Mouse (Mus musculus) 3T3-L1 (cell line): ENCODE data around the gene Tbxas1.

Source experiments
- DNase-seq: peaks from one replicate; pipeline ENCODE4 v3.0.0-alpha.2; 2015; ENCODE audit warnings: low read depth, low spot score

Gene Tbxas1

DNA sequence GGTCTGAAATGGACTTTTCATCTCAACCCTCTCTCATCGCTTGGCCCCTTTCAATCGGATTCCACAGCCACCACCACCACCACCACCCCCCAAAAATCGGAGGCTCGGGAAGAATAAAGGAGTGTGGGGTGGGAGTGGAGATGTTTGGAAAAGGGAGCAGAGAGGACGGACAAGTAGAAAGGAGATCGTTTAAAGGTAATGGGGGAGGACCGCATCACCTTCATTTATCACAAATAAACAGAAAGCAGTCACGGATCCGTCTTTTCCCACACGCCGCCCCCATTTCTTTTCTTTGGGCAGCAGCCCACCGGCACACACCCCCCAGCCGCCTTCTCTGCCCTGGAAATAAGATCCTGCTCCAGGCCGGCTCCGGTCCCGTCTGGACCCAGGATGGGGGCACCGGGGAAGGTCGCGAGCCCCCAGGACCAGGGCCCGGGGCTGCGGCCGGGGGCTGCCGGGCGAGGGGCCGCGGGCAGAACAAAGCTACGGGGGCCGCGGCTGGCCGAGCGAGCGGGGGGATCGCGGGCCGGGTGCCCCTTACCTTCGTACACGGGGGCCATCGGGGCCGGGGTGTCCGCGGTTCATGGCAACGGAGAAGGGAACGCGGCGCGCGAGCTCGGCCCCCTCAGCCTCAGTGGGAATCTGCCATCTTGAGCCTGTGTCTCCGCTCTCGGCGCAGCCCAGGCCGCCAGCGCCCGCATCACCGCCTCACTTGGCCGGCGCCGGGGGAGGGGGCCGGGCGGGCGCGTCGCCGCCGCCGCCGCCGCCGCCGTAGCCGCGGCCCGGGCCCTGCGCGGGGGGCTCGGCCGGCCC lies at the start of gene Tbxas1:
Tbxas1 (plus strand) TSS at position 147 of the 813 bp plus-strand sequence.
- DNase-seq = peak; percentile 41

DNA sequence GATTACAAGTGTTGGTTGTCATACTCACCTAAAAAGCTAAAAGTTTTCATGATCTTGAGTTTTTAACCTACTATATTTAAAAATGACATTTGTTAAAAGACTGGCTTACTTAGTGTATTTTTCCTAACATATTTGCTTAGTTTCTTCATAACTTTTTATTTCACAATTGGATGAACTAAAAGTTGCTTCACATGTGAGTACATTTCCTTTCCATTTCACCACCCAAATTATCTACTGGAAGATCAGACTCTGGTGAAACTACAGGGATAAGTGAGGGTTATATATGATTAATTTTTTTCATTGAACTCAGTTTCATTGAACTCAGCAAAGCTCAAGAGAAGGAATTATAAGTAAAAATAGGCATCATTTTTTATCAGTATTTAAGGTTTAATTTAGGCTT lies 49.3 kb upstream of the Tbxas1 start:
- DNase-seq = no peak

DNA sequence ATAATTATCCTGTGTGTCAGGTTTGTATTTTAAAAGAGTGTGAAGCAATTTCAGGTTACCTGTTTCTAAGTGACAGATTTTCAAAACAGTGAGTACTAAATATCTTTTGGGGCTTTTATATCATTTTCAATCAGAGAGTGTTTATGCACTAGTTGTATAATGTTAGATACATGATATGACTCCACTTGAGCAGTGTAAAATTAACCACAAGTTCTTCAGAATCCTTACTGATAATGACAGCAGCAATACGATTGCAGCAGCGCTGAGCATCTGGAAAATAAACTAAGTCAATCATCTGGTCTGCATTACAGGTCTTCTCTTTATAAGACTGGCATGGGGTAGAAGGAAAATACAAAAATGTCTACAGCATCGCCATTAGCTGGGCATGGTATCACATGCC lies 48.3 kb upstream of the Tbxas1 start:
- no peak for DNase-seq

DNA sequence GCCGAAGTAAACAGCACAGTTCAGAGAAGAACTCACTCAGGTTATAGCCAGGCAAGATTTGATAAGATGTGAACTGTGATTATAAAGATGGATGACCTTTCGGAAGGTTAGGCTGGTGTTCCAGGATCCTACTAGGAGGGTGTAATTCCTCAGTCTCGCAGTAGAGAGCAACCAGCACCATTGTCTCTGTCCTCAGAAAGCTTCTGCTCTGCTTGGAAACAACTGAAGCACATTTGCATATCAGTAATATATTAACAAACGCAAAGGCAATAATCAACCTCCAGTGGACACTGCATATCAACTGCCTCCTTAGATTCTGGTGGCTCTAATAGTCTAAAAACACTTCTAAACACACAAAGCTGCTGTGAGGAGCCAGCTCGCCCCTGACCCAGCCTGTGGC lies 47.8 kb upstream of the Tbxas1 start:
- no peak for DNase-seq

DNA sequence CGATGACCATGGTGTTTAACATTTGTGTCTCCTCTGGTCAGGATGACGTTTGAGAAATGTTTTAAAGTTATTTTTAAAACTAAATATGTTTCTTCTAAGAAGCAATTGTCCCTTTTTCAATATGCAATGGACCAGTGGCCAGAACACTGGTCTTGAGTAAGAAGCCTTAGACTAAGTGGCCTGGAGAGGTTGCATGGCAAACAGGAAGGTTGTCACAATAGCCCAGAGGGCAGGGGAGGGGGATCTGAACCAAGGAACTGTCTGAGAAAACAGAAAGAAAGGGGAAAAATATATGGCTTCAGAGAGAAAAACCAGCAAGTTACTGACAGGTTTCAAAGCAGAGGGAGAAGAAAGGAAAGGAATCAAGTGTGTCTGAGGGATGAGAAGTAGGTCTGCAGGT lies 47.0 kb upstream of the Tbxas1 start:
- DNase-seq = no peak

DNA sequence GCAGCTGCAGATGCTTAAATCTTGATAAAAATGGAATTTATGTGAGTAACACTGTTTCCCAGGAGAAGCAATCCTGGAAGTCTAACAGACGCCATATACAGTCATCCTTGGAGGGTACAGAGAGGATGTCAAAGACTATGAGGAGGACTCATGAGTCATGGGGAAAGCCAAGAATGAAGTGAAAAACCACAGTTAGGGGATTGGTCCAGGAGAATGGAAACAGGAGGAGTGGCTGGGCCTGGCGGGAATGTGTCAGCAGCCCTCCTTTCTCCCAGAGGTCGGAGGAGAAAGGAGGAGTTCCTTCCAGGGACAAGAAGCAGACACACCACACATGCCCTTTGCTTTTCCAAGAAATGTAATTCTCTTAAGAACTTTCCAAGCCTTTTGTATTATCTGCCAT lies 45.8 kb upstream of the Tbxas1 start:
- peak; percentile 98 for DNase-seq

DNA sequence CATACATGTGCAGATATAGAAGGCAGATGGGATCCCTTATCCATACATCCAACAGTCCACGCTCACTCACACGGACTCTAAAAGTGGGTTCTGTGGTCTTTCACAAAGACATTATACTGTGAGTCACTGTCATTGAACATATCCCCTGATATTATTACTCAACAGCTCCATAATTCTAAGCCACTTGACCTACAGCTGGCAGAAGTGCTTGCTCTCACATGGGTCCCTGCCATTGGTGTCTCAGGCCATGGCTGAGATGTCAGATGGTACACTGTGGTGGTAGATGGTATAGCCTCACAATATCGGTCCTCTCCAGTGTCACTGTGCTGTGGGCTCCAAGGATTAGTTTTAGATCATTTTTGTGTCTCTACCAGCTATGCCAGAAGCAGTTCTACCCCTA lies 41.5 kb upstream of the Tbxas1 start:
- DNase-seq = no peak

DNA sequence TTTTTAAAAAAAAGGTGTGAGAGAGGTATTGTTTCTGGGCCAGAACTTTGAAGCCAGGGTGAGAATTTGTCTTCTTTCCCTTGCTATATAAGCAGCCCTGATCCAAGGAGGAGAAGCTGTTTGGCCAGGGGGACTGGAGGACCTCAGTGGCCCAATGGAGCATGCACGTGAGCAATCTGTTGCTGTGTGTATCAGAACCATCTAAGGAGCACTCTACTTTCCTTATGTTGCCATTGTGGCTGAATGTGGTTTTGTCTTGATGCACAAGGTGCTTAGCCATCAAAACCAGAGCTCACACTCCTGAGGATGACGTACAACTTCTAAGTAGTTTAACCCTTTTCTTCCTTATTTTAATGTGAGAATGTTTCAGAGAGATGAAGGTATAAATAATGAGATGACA lies 40.5 kb upstream of the Tbxas1 start:
- DNase-seq = no peak

DNA sequence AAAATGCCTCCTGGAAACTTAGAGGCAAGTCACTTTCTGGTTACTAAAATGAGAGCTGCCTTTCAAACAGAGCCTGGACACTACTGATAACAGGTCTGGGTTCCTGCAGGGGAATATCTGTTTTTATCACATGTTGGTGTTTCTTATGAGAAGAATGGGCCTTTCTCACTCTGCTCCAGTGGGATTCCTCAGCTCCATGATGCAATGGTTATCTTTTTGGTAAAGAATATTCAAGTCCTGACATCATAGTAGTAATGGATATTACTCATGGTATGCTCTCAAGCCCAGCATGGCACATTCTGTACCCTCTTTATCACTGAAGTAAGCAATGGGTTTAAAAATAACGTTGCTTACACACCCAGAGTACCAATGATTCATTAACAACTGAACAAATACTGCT lies 40.0 kb upstream of the Tbxas1 start:
- DNase-seq = peak; percentile 43

DNA sequence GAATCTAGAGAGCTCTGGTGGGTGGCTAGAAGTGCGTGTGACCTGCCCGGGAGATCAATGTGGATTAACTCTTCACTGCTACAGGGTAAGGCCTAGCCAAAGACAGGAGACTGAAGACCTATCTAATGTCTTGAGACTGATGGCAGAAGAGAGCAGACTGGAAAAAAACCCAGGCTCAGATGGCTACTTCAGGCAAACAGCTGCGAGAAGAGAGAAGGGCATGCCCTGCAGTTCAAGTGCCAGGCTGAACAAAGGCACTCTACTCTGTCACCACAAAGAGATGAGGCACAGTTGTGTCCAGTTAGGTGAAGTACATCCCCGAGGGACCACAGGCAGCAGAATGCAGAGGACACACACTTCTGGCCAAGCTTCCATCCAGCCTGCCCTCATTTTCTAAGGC lies 37.1 kb upstream of the Tbxas1 start:
- DNase-seq = no peak

DNA sequence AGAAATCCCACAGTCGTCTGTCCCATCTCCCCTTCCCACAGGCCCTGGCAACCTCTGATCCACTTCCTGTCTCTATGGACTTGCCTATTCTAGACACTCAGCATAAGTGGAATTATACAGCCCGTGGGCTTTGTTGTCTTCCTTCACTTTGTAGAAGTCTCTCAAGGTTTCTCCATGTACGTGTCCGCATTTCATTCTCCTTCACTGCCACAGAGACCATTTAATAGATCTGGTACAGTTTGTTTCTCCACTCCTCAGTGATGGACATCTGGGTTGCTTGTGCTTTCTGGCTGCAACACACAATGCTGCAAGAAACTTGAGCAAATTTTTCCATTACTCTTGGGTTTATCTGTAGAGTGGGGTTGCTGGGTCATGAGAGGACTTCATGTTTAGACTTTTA lies 35.3 kb upstream of the Tbxas1 start:
- no peak for DNase-seq

DNA sequence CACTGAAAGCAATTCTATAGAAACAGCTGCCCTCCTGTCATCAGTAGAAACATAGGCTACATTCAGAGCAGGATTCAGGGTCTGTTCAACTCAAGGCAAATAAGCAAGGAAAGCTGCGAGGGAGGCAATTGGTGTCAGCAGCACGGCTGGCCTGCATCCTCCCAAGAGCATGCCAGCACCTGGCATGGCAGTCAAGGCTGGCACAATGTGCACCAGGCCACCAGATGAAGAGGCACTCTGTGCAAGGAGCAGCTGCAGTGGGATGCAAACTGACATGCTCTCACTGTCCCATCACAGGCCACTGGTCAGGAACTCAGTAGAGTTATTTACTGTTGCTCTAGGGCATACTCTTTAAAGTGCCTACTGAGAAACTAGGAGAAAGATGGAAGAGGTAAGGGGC lies 34.8 kb upstream of the Tbxas1 start:
- DNase-seq = no peak

DNA sequence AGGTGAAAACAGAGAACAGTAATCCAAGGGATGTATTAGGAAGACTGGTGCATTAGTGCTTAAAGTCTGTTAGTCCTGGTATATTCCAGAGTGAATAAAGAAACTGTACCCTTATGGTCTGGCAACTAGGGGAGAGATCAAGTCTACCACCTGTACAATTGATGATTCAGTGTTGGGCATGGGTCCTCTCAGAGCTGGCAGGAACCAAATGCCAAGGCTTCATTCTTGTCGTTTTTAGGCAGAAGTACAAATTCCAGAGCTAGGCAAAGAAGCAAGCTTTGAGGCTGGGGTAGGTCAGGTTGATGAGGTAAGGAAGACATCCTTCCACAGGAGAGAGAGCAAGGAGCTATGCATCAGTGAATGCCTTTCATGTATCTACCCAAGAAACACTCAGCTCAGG lies 34.4 kb upstream of the Tbxas1 start:
- no peak for DNase-seq

DNA sequence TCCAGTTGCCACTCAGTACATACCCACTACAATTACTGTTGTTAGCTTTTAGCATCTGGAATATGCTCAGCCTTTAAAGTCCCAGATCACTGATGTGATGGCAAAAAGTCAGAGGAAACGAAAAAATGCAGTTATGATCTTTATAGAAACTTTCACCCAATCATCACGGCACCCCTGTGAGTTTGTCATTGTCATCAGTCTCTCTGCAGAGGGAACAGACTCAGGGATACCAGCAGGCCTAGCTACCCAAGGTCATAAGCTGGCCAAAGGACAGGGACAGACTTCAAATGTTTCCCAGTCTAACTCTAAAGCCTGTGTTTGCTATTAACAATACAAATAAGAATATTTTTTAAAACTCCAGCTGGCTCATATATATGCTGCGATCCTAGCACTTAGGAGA lies 33.7 kb upstream of the Tbxas1 start:
- DNase-seq = no peak

DNA sequence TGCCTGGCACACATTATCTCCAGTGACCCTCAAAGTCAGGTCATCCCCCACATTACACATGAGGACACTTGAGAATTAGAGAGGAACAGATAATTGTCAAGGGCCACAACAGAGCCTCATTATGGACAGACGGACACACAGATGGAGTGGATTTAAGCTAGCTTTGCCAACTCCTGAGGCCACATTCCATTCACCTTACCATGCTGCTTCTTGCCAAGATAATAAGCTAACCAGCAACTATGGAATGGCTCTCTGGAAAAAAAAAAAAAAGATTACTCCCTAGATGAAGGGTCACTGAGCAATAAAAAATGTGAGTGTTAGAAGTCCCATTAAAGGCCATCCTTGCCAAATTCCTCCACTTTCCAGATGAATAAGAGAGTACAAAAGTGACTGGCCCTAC lies 30.1 kb upstream of the Tbxas1 start:
- peak; percentile 96 for DNase-seq

DNA sequence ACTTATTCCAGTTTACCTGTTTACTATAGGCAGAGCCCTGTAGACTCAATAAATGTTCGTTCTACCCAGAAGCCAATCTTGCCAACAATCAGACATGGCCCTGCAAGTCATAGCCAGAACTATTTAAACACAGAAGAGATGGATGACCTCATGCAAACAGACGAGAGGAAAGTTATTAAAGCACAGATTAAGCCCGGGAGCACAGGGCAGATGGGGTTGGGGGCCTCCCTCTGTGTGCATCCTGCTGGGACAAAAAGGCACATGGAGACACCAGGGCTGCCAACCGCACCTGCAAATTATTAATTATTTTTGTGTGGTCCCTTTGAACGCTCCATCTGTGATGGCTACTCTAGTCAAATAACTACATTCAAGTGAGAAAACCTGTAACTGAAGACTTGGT lies 29.3 kb upstream of the Tbxas1 start:
- peak; percentile 27 for DNase-seq

DNA sequence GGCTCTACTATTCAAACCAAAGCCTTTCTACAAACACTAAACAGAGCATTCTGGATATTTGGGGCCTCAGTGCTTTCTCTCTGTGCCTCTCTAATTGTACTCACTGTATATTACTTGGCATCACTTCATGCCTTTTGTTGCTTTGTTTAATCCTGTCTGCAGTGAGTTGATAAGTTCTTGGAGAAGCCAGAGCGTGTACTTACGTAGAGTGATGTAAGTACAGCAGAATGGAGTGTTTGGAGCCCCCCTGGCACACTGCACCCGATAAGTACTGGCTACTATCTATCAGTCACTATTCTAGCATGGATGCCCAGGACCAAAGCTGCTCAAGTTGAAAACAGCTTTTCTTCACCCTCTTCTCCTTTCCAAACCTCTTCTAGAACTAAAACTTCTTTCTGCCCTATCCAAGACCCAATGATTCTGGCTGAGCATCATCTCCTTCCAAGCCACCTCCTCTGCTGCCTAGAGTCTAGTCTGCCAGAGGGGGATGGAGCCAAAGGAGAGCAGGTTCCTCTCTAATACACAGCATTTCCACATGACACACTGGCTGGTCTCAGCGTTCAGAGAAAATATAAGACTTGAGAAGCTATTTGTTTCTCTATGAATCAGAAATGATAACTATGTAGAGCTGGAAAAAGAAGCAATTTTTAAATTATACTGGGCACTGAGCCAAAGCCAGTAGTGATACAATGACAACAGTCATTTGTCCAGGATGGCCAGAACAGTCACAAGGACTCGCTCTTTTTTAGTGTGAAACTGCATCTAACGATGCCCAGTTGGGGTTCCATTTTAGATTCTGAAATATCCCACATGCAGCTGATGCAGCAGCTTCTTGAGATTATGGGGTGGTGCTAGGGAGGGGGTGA lies 28.6 kb upstream of the Tbxas1 start:
- peak; percentile 37 for DNase-seq

DNA sequence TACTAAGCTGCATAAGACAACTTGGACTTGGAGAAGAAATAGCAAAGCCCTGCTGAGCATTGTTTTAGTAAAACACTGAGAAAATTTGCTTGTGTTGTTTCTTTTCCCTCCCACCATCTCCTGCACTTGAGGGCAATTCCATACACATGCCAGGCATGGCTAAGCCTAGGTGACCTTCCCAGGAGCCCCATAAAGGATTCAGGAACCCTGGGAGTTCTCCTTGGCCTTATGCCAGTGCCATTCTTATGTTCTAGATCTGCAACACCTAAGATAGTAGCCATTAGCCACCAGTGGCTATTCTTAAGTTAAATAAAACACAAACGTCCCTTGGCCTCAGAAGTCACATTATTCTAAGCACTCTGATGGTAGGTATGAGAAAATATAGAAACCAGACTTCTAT lies 27.8 kb upstream of the Tbxas1 start:
- DNase-seq = no peak

DNA sequence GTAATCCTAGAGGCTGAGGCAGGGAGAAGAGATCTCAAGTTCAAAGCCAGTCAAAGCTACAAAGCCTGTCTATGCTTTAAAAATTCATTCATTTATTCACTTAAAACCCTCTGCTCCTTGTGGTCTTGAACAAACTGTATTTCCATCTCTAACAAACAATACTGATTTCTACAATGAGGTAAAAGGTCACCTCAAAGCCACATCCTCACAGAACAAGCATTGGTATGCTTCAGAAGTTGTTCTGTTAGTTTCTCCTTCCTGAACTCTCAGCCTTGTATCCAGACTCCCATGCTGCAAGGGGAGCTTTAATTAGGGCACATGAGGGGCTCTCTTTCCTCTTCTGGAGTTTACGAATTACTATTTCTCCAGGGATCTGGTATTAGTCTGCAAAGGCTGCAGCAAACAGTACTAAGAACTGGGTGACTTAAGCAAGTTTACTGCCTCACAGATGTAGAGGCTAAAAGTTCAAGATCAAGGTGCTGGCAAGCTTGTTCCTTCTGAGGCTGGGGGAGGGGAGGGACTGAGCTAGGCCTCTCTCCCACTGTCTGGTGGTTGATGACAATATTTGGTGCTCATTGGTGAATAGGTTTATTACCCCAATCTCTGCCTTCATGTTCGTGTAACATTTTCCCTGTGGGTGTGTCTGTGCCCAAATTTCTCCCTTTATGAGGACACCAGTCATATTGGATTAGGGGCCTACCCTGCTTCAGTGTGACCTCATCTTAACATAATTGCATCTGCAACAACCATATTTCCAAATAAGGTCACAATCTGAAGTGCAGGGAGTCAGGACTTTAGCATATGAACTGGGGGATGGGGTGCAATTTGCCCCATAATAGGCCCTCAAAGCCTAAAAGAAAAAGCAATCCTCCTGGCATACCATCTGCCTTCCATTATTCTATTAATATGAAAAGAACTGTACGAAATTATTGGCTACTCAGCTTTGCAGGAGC lies 27.0 kb upstream of the Tbxas1 start:
- peak; percentile 30 for DNase-seq

DNA sequence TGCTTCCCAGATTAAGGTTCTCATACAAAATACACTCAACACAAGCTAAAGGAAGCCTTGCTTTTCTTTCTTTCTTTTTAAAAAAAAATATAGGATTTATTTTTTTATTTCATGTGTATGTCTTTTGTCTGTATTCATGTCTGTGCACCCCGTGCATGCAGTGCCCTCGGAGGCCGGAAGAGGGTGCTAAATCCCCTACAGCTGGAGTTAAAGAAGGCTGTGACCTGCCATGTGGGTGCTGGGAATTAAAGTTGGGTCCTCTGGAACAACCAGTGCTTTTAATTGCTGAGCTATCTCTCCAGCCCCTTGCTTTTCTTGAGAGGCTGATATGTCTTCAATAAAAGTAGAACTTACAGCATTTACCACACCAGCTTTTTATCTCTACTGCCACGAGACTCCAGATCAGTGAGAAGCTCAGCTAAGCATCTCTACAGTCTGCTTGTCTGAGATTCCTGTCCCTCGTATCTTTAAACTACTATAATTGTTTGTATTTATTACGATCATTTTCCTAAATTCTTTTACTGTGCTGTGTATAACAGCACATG lies 24.4 kb upstream of the Tbxas1 start:
- DNase-seq = no peak

DNA sequence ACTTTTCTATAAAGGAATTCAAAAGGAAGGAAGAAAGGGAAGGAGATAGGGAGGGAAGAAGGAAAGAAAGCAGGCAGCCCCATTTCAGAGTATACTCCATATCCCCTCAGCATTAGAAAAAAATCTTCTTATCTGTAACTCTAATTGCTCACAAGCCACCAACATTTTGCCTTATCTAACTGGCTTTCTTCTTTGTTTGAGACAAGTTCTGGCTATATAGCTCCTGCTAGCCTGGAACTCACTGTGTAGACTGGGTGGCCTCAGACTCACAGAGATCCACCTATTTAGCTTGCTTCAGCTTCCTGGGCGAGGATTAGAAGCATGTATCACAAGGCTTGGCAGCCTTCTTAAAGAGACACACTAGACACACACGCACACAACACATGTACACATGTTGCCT lies 23.5 kb upstream of the Tbxas1 start:
- no peak for DNase-seq
